Mouse (Mus musculus): ENCODE results near the gene Crbn.

GRCm38 (mm10) chr6:106810686-106811085 lies 10.8 kb upstream of the Crbn start:
- TF ChIP-seq GATA1 (IDR thresholded peaks at IDR 0.05; ENCODE audit: low read length): no peak
- no peak for TF ChIP-seq TAL1 (IDR thresholded peaks at IDR 0.05; ENCODE audit: low read length)

Measured in erythroblast, embryonic 14.5 days (primary cell).